Comparison of ENCODE assay signal across 12 mouse cellular contexts in genomic region chr10:77415867-77416266, GRCm38 (mm10). TPM values are rescaled to one million over a fixed set of nuclear protein-coding genes. Genes with fewer than 3 reads are reported as not detected.
DNase-seq lines count a peak whose midpoint lies in the region; ATAC-seq and TF ChIP-seq lines count a peak whose summit lies in the region.
"Had no signal": no experiment of that assay in that cellular context is flagged by ENCODE, and none has a peak within 500 bp of the region (broad histone marks: within the 10 kb centered on the region; RNA-seq: fewer than 3 reads in every experiment).

No protein-coding gene starts in this region.

- peaks cover 11% of the 10 kb centered on the region; the same call in 1 of the 2 replicates for H3K4me1 ChIP-seq in midbrain, postnatal 0 days (ENCODE audit: insufficient read depth, low read length)
- H3K4me1 ChIP-seq in midbrain, embryonic 14.5 days (ENCODE audit: control insufficient read depth, insufficient read depth, low read length): peaks cover 10% of the 10 kb centered on the region
- peaks cover 20% of the 10 kb centered on the region for H3K4me1 ChIP-seq in olfactory bulb, adult 2 months (ENCODE audit: control insufficient read depth, insufficient read depth, low read length)

- H3K27ac ChIP-seq in midbrain, postnatal 0 days (ENCODE audit: low read depth, low read length): no peak overlapping the region
- H3K27ac ChIP-seq in midbrain, embryonic 14.5 days (replicated peaks; ENCODE audit: low read depth, low read length): no peak overlapping the region
- no peak overlapping the region for H3K27ac ChIP-seq in olfactory bulb, adult 2 months (ENCODE audit: insufficient read depth, low read depth, low read length)
- H3K27ac ChIP-seq: embryonic facial prominence, embryonic 13.5 days; liver, embryonic 13.5 days; midbrain, embryonic 13.5 days had no signal

- H3K9me3 ChIP-seq in midbrain, postnatal 0 days (ENCODE audit: low read length): no peaks in the 10 kb centered on the region
- no peaks in the 10 kb centered on the region for H3K9me3 ChIP-seq in midbrain, embryonic 14.5 days (ENCODE audit: control insufficient read depth, low read length)
- H3K9me3 ChIP-seq: embryonic facial prominence, embryonic 13.5 days; liver, embryonic 13.5 days had no signal

- ATAC-seq in midbrain, postnatal 0 days (ENCODE audit: low FRiP score): no peak
- ATAC-seq in midbrain, embryonic 14.5 days (ENCODE audit: low FRiP score, low TSS enrichment): no peak
- ATAC-seq: midbrain, embryonic 13.5 days had no signal

- peak; percentile 51 for DNase-seq in gastrocnemius, adult 18-20 months (ENCODE audit: low spot score)
- no peak for DNase-seq in gastrocnemius, adult 8-10 months (ENCODE audit: low spot score in 2 of 2)
- DNase-seq in midbrain, postnatal 0 days (ENCODE audit: low spot score): no peak
- no peak for DNase-seq in midbrain, embryonic 14.5 days
- peak; percentile 52 to 63 for DNase-seq in lung, adult 18-20 months
- DNase-seq in right cerebral cortex, adult 2 months (ENCODE audit: low spot score in 2 of 2): no peak
- no peak for DNase-seq in MN1 (ENCODE audit: low spot score)
- DNase-seq: adrenal gland, postnatal 25 days; liver, embryonic 13.5 days had no signal

- no peak for TF ChIP-seq POLR2A in olfactory bulb, adult 2 months (IDR thresholded peaks at IDR 0.05; ENCODE audit: insufficient read depth, low read depth, low read length)

- H3K4me2 ChIP-seq in midbrain, postnatal 0 days (ENCODE audit: low read depth, low read length, poor library complexity, severe bottlenecking): peak overlapping the region; percentile 93; the same call in 1 of the 2 replicates
- no peak overlapping the region for H3K4me2 ChIP-seq in midbrain, embryonic 14.5 days (ENCODE audit: low read length)

- no peaks in the 10 kb centered on the region for H3K36me3 ChIP-seq in midbrain, postnatal 0 days (ENCODE audit: insufficient read depth, low read length)
- no peaks in the 10 kb centered on the region for H3K36me3 ChIP-seq in midbrain, embryonic 14.5 days (ENCODE audit: control insufficient read depth, insufficient read depth, low read length)
- H3K36me3 ChIP-seq: embryonic facial prominence, embryonic 13.5 days; liver, embryonic 13.5 days; midbrain, embryonic 13.5 days had no signal

- TF ChIP-seq CTCF in midbrain, postnatal 0 days (IDR thresholded peaks at IDR 0.05): no peak
- TF ChIP-seq CTCF in olfactory bulb, adult 2 months (IDR thresholded peaks at IDR 0.05; ENCODE audit: insufficient read depth, low read depth, low read length): no peak

- H3K9ac ChIP-seq in midbrain, postnatal 0 days (replicated peaks; ENCODE audit: low read length, poor library complexity, severe bottlenecking): no peak overlapping the region
- no peak overlapping the region for H3K9ac ChIP-seq in midbrain, embryonic 14.5 days (replicated peaks; ENCODE audit: low read length)
- H3K9ac ChIP-seq: embryonic facial prominence, embryonic 13.5 days; liver, embryonic 13.5 days had no signal

- WGBS in midbrain, postnatal 0 days: 91% methylated on average over 5 of the region's 5 CpGs
- WGBS in midbrain, embryonic 14.5 days: 82% methylated on average over 5 of the region's 5 CpGs
- 63% methylated on average over 5 of the region's 5 CpGs for whole genome bisulfite sequencing in olfactory bulb, adult 2 months

- no peaks in the 10 kb centered on the region for H3K27me3 ChIP-seq in midbrain, postnatal 0 days (ENCODE audit: insufficient read depth, low read length)
- H3K27me3 ChIP-seq in midbrain, embryonic 14.5 days (ENCODE audit: control insufficient read depth, insufficient read depth, low read length): peaks cover 14% of the 10 kb centered on the region

- H3K4me3 ChIP-seq in midbrain, postnatal 0 days (ENCODE audit: low read depth, low read length): 0 out of 2 replicates have a peak overlapping the region, but pooled peaks have one; percentile 2
- no peak overlapping the region for H3K4me3 ChIP-seq in midbrain, embryonic 14.5 days (replicated peaks; ENCODE audit: low read depth, low read length)
- peak overlapping the region; percentile 26 for H3K4me3 ChIP-seq in olfactory bulb, adult 2 months (ENCODE audit: insufficient read depth, low read depth, low read length)

RNA-seq across cellular contexts. Expression of gene Adarb1, which starts 2.2 kb away (rescaled TPM):
- 1 to 10 TPM; 5.5 to 5.8 TPM for total RNA-seq in gastrocnemius, adult 18-20 months (2021)
- total RNA-seq in gastrocnemius, adult 8-10 months (2022): 1 to 10 TPM; 3.1 to 7.2 (median 6.2) TPM
- total RNA-seq in midbrain, postnatal 0 days (2014; rRNA removed): 50.4 and 53.8 TPM in 2 replicates
- polyA plus RNA-seq in midbrain, postnatal 0 days (2015; fragmentation: Nextera tagmentation; extraction: Ambion mirVana): 15.3 and 16.1 TPM in 2 replicates
- 12.1 and 14.4 TPM in 2 replicates for polyA plus RNA-seq in midbrain, embryonic 14.5 days (2014; fragmentation: Nextera tagmentation; extraction: Ambion mirVana)
- 127 TPM in 1 of 2 replicates, not detected in the other for polyA plus RNA-seq in olfactory bulb, adult 2 months (2012; ENCODE audit: insufficient read depth, insufficient read length, low replicate concordance, missing spikeins)

Comparison
In these comparisons a context has a peak if more than half of its experiments do, and no peak if none do; other contexts are left out.
1. DNase-seq: peak in gastrocnemius, adult 18-20 months (single experiment) and lung, adult 18-20 months (2 of 2); none in gastrocnemius, adult 8-10 months (0 of 2), midbrain, postnatal 0 days (single experiment), midbrain, embryonic 14.5 days (single experiment), right cerebral cortex, adult 2 months (0 of 2) and MN1 (single experiment).